Mouse (Mus musculus): ENCODE measurements at regions not wholly inside any gene's neighbourhood (a gene's known extent, or its start where the extent isn't known, plus 50 kb on each side); places are given as distances from the start of the nearest gene placed in this dataset.

DNA sequence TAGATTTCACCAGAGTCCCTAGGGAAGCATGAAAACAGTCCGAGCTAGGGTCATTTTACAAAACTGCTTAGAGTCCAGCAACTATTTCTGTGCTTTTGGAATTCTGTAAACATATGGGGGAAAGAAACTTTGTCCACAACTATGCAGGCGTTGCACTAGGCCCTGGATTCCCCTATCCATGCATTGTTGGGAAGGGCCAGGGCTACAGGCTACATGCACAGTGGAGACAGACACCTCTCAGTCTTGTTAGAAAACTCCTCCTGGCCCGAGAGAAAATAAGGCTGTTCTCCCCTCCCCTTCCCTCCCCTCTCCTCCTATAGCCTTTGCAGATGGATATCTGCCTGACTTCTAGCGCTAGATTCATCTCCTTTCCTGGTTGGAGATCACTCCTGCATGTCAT lies 113.9 kb upstream of the Bmp2 start:
- H3K4me2 ChIP-seq (ENCODE audit: low read depth, low read length) = peak overlapping the region; percentile 50; the same call in 1 of the 2 replicates
- ATAC-seq (ENCODE audit: low read depth) = no peak
- no peak overlapping the region for H3K27ac ChIP-seq (ENCODE audit: low read length)
- H3K4me1 ChIP-seq (replicated peaks; ENCODE audit: control insufficient read depth, insufficient read depth, low read length) = no peaks in the 10 kb centered on the region; the same call in 1 of the 2 replicates
- H3K27me3 ChIP-seq (ENCODE audit: control insufficient read depth, insufficient read depth, low read depth, low read length) = no peaks in the 10 kb centered on the region
- no peak overlapping the region for H3K9ac ChIP-seq (ENCODE audit: low read length)
- H3K9me3 ChIP-seq (ENCODE audit: control insufficient read depth, low read length) = no peaks in the 10 kb centered on the region
- H3K36me3 ChIP-seq (ENCODE audit: control insufficient read depth, insufficient read depth, low read length) = no peaks in the 10 kb centered on the region
- no peak overlapping the region for H3K4me3 ChIP-seq (ENCODE audit: low read length)
- WGBS = 30% methylated on average over 4 of the region's 4 CpGs

DNA sequence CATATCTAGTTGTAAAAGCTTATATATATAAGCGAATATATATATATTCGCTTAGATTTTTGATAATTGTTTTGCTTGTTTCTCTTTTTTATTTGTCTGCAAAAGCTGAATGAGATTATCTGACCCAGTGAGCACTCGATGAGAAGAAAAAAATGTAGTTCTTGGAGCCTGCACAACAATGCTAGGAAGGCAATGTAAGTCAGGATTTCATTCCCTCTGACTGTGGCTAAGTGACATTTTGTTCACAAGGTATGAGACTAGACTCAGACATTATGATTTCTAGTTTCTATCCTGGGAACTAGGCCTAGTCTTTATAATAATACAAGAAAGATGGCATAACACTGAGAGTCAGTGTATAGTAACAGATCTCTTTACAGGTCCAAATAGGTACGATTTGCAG lies 108.9 kb upstream of the Bmp2 start:
- H3K9me3 ChIP-seq (ENCODE audit: control insufficient read depth, low read length) = no peaks in the 10 kb centered on the region
- ATAC-seq (ENCODE audit: low read depth) = no peak
- no peak overlapping the region for H3K27ac ChIP-seq (ENCODE audit: low read length)
- no peaks in the 10 kb centered on the region for H3K4me1 ChIP-seq (replicated peaks; ENCODE audit: control insufficient read depth, insufficient read depth, low read length)
- no peak overlapping the region for H3K4me2 ChIP-seq (ENCODE audit: low read depth, low read length)
- whole genome bisulfite sequencing = 89% methylated on average over 4 of the region's 4 CpGs
- no peaks in the 10 kb centered on the region for H3K36me3 ChIP-seq (ENCODE audit: control insufficient read depth, insufficient read depth, low read length)
- no peaks in the 10 kb centered on the region for H3K27me3 ChIP-seq (ENCODE audit: control insufficient read depth, insufficient read depth, low read depth, low read length)
- H3K9ac ChIP-seq (ENCODE audit: low read length) = no peak overlapping the region
- H3K4me3 ChIP-seq (ENCODE audit: low read length) = no peak overlapping the region

DNA sequence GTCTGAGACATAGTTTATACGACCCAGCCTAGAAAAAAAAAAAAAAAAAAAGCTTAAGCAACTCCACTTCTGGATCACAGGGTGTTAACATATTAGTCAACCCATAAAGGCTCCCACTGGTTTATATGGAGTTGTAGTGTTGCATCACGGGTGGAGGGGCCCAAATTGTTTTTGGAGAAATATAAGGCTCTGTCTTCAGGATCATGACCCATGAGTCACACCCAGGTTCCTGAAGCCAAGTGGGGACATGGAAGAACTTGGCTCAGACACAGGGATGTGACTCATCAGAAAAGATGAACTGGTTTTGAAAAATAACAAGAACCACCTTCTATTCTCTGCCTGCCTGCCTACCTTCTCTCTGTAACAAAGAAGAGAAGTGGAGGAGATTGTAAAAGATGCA lies 108.5 kb upstream of the Bmp2 start:
- Histone ChIP-seq H3K27me3 (ENCODE audit: control insufficient read depth, insufficient read depth, low read depth, low read length) (no peaks in the 10 kb centered on the region), H3K4me2 (ENCODE audit: low read depth, low read length) (no peak overlapping the region), H3K27ac (ENCODE audit: low read length) (no peak overlapping the region), H3K9ac (ENCODE audit: low read length) (no peak overlapping the region), H3K36me3 (ENCODE audit: control insufficient read depth, insufficient read depth, low read length) (no peaks in the 10 kb centered on the region), H3K4me3 (ENCODE audit: low read length) (no peak overlapping the region), H3K9me3 (ENCODE audit: control insufficient read depth, low read length) (no peaks in the 10 kb centered on the region), H3K4me1 (replicated peaks; ENCODE audit: control insufficient read depth, insufficient read depth, low read length) (no peaks in the 10 kb centered on the region)
- ATAC-seq (ENCODE audit: low read depth) = no peak
- 68% methylated on average over 2 of the region's 2 CpGs for WGBS

DNA sequence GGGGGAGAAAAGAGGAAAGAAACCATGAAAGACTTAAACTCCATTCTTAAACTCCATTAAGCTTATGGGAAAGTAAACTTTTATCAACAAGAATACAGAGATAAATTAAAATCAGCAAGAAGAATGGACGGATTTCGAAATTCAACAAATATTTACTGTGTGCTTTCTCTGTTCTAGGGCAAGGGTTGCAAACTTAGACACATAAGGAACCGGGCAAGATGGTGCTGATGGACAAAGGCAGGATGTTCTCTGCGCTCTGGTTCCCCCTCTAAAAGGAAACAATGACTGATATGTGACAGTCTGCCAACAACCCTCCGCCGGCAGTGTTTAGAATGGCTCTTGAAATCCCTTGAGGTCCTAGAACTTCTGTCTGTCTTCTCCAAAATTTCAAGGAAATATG lies 99.0 kb upstream of the Bmp2 start:
- 42% methylated on average over 6 of the region's 6 CpGs for WGBS
- H3K27me3 ChIP-seq (ENCODE audit: control insufficient read depth, insufficient read depth, low read depth, low read length) = no peaks in the 10 kb centered on the region
- no peak overlapping the region for H3K27ac ChIP-seq (ENCODE audit: low read length)
- no peak overlapping the region for H3K4me3 ChIP-seq (ENCODE audit: low read length)
- peak; percentile 84 for ATAC-seq (ENCODE audit: low read depth)
- H3K9me3 ChIP-seq (ENCODE audit: control insufficient read depth, low read length) = no peaks in the 10 kb centered on the region
- no peaks in the 10 kb centered on the region for H3K36me3 ChIP-seq (ENCODE audit: control insufficient read depth, insufficient read depth, low read length)
- H3K4me1 ChIP-seq (replicated peaks; ENCODE audit: control insufficient read depth, insufficient read depth, low read length) = no peaks in the 10 kb centered on the region
- H3K4me2 ChIP-seq (ENCODE audit: low read depth, low read length) = no peak overlapping the region
- no peak overlapping the region for H3K9ac ChIP-seq (ENCODE audit: low read length)

DNA sequence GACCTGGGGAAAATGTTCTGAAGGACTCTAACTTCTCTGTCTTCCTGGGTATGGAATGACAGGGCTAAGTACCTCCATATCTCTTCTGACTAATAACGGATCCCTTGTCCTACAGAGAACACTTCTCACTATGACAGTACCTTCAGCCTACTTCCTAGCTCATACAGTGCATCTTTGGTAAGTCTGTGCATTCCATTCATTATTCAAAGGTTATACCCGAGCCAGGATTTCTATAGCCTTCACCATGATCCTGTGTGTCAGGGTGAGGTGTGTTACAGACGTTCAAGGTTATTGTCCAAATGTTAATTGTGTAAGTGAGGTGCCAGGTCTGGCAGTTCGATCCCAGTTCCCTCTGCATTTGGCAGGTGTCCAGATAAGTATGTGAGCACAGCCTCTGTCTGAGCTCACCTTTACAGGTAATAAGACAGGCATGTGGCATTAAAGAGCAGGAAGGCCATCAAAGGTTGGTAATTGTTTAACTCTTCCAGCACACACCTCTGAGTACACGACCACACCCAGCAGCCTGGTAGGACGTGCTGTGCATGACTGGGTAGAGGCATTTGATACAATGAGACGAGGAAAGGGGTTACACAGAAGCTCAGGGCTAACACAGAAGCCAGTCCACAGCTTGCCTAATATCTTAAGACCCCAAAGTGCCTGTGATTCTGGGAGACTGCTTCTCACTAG lies 96.3 kb upstream of the Bmp2 start:
- 55% methylated on average over 7 of the region's 7 CpGs for WGBS

DNA sequence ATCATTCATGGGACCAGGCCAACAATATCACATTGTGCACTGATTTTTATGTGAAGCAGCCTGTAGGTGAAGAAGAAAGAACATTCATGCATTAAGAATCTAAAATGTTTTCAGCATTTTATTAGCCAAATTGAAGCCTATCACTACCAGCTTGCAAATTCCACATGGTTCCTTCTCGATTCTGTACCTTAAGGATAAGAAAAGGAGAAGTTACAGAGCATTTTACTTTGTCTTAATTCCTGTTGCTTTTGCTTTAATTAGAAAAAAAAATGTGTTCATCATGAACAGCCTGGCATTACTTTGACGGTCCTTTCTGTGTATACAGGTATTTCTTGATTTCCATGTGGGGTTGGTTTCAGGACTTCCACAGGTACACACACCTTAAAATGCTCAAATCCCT lies 95.2 kb upstream of the Bmp2 start:
- H3K27ac ChIP-seq (ENCODE audit: low read length) = no peak overlapping the region
- H3K9me3 ChIP-seq (ENCODE audit: control insufficient read depth, low read length) = no peaks in the 10 kb centered on the region
- no peak overlapping the region for H3K4me2 ChIP-seq (ENCODE audit: low read depth, low read length)
- no peaks in the 10 kb centered on the region for H3K4me1 ChIP-seq (replicated peaks; ENCODE audit: control insufficient read depth, insufficient read depth, low read length)
- H3K27me3 ChIP-seq (ENCODE audit: control insufficient read depth, insufficient read depth, low read depth, low read length) = no peaks in the 10 kb centered on the region
- no peak for ATAC-seq (ENCODE audit: low read depth)
- no peak overlapping the region for H3K4me3 ChIP-seq (ENCODE audit: low read length)
- H3K36me3 ChIP-seq (ENCODE audit: control insufficient read depth, insufficient read depth, low read length) = no peaks in the 10 kb centered on the region
- H3K9ac ChIP-seq (ENCODE audit: low read length) = no peak overlapping the region
- WGBS = 73% methylated on average over 2 of the region's 2 CpGs

More for the DNA sequence above, 96.3 kb upstream of the Bmp2 start:
- H3K27ac ChIP-seq (ENCODE audit: low read length) = no peak overlapping the region
- no peaks in the 10 kb centered on the region for H3K27me3 ChIP-seq (ENCODE audit: control insufficient read depth, insufficient read depth, low read depth, low read length)
- H3K9me3 ChIP-seq (ENCODE audit: control insufficient read depth, low read length) = no peaks in the 10 kb centered on the region
- H3K4me1 ChIP-seq (replicated peaks; ENCODE audit: control insufficient read depth, insufficient read depth, low read length) = no peaks in the 10 kb centered on the region
- ATAC-seq (ENCODE audit: low read depth) = peak; percentile 47; the same call in 1 of the 2 replicates
- no peak overlapping the region for H3K4me2 ChIP-seq (ENCODE audit: low read depth, low read length)
- H3K9ac ChIP-seq (ENCODE audit: low read length) = no peak overlapping the region
- H3K36me3 ChIP-seq (ENCODE audit: control insufficient read depth, insufficient read depth, low read length) = no peaks in the 10 kb centered on the region
- no peak overlapping the region for H3K4me3 ChIP-seq (ENCODE audit: low read length)

DNA sequence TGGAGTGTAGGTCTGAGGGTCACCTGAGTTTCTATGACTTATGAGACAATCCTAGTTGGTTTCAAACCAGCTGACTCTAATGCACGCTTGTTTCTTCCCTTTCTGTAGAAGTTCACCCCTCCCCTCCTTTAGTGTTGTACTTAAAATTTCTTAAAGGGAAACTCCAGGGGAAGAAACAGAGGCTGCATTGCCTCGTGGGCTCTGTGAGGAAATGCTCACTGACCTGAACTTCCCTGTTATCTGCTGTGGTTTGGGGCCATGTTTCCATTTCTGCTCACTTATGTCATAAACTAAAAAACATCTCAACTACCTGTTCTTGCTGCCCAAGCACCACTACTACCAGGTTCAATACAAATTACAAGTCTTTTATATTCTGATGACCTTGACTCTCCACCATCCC lies 93.2 kb upstream of the Bmp2 start:
- Histone ChIP-seq H3K4me2 (ENCODE audit: low read depth, low read length) (no peak overlapping the region), H3K4me3 (ENCODE audit: low read length) (no peak overlapping the region), H3K9ac (ENCODE audit: low read length) (no peak overlapping the region), H3K9me3 (ENCODE audit: control insufficient read depth, low read length) (no peaks in the 10 kb centered on the region), H3K27me3 (ENCODE audit: control insufficient read depth, insufficient read depth, low read depth, low read length) (no peaks in the 10 kb centered on the region), H3K36me3 (ENCODE audit: control insufficient read depth, insufficient read depth, low read length) (no peaks in the 10 kb centered on the region), H3K4me1 (replicated peaks; ENCODE audit: control insufficient read depth, insufficient read depth, low read length) (no peaks in the 10 kb centered on the region), H3K27ac (ENCODE audit: low read length) (no peak overlapping the region)
- no peak for ATAC-seq (ENCODE audit: low read depth)
- 40% methylated on average over 2 of the region's 2 CpGs for WGBS

DNA sequence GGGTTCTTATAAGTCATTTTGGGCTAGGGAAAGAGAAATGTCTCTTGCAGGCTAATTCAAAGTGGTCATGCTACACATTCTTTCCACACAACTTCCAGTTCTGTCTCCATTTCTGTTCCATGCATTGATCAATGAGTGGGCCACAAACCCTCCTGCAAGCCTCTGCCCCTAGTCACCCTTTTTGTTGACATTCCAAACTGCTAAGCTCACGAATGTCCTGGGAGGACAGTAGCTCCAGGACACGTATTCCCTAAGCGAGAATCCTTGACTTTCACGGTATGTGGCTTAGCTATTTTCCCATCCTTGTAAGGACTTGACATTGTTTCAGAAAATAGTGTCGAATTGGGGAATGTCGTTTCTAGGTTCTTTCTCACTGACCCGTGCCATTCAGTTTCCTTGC lies 91.1 kb upstream of the Bmp2 start:
- Histone ChIP-seq H3K9ac (ENCODE audit: low read length) (no peak overlapping the region), H3K27ac (ENCODE audit: low read length) (no peak overlapping the region), H3K36me3 (ENCODE audit: control insufficient read depth, insufficient read depth, low read length) (no peaks in the 10 kb centered on the region), H3K4me3 (ENCODE audit: low read length) (no peak overlapping the region), H3K27me3 (ENCODE audit: control insufficient read depth, insufficient read depth, low read depth, low read length) (no peaks in the 10 kb centered on the region), H3K9me3 (ENCODE audit: control insufficient read depth, low read length) (no peaks in the 10 kb centered on the region), H3K4me2 (ENCODE audit: low read depth, low read length) (no peak overlapping the region), H3K4me1 (replicated peaks; ENCODE audit: control insufficient read depth, insufficient read depth, low read length) (no peaks in the 10 kb centered on the region)
- WGBS = 34% methylated on average over 7 of the region's 7 CpGs
- ATAC-seq (ENCODE audit: low read depth) = no peak

DNA sequence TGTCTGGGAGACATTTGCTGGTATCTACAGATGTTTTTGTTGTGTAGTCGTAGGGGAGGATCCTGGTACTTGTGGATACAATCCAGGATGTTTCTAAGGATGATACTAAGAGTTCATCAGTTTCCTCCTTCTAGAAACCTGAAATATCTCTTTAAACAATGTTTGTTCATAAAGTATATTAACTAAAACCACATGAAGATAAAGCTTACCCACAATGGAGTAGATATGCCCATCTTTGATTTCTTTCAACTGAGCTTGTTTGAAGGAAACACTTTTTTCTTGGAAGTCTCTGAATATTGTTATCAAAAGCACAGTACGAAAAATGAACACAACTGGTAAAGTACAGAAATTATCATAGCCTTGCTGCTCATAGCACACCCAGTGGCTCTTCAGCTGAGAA lies 89.6 kb upstream of the Bmp2 start:
- Histone ChIP-seq H3K9ac (ENCODE audit: low read length) (no peak overlapping the region), H3K4me1 (replicated peaks; ENCODE audit: control insufficient read depth, insufficient read depth, low read length) (no peaks in the 10 kb centered on the region), H3K27ac (ENCODE audit: low read length) (no peak overlapping the region), H3K4me3 (ENCODE audit: low read length) (no peak overlapping the region), H3K4me2 (ENCODE audit: low read depth, low read length) (no peak overlapping the region), H3K27me3 (ENCODE audit: control insufficient read depth, insufficient read depth, low read depth, low read length) (no peaks in the 10 kb centered on the region), H3K9me3 (ENCODE audit: control insufficient read depth, low read length) (no peaks in the 10 kb centered on the region), H3K36me3 (ENCODE audit: control insufficient read depth, insufficient read depth, low read length) (no peaks in the 10 kb centered on the region)
- 80% methylated on average over 2 of the region's 2 CpGs for WGBS
- no peak for ATAC-seq (ENCODE audit: low read depth)

Data from lung, embryonic 16.5 days (tissue).